Mouse (Mus musculus) adrenal gland, postnatal 10 days (tissue): ENCODE measurements around the gene Taar7d. TPM values are rescaled to one million over a fixed set of nuclear protein-coding genes. Genes with fewer than 3 reads are reported as not detected.

Source experiments
- total RNA-seq, 2 experiments: library from RNA; stranded (reverse); gene quantifications; 2 replicates each; pipeline ENCODE4 v1.2.3; 2021

The Taar7d gene
- total RNA-seq, 2 experiments from 2014 or later = not detected

Other genes with a start within 250 kb of the Taar7d start
- gene Rps12, start 239.9 kb upstream of the Taar7d start, total RNA-seq = 100 to 1,000 TPM; 477 to 532 TPM
- gene Slc18b1, start 230.2 kb upstream of the Taar7d start, total RNA-seq = 10 to 100 TPM; 24.8 to 34.7 TPM
- gene Vnn3, start 175.8 kb upstream of the Taar7d start, total RNA-seq = 10 to 100 TPM; 23.1 to 37.7 TPM
- gene Vnn1, start 132.5 kb upstream of the Taar7d start, total RNA-seq = 10 to 100 TPM; 23.2 to 27.0 TPM
- gene Taar1, start 106.9 kb upstream of the Taar7d start, total RNA-seq = not detected
- not detected for gene Taar2, start 88.7 kb upstream of the Taar7d start, total RNA-seq
- not detected for gene Taar3, start 77.7 kb upstream of the Taar7d start, total RNA-seq
- gene Taar4, start 66.7 kb upstream of the Taar7d start, total RNA-seq = not detected
- gene Taar5, start 56.5 kb upstream of the Taar7d start, total RNA-seq = not detected
- not detected for gene Taar6, start 41.6 kb upstream of the Taar7d start, total RNA-seq
- gene Taar7a, start 33.7 kb upstream of the Taar7d start, total RNA-seq = not detected
- gene Taar7b, start 27.3 kb upstream of the Taar7d start, total RNA-seq = not detected
- gene Taar7e, start 10.4 kb downstream of the Taar7d start, total RNA-seq = not detected
- gene Taar7f, start 22.3 kb downstream of the Taar7d start, total RNA-seq = not detected
- gene Taar8a, start 49.3 kb downstream of the Taar7d start, total RNA-seq = not detected
- not detected for gene Taar8b, start 65.1 kb downstream of the Taar7d start, total RNA-seq
- not detected for gene Taar8c, start 74.7 kb downstream of the Taar7d start, total RNA-seq
- not detected for gene Taar9, start 82.3 kb downstream of the Taar7d start, total RNA-seq
- 10 to 100 TPM; 92.2 to 97.9 TPM for gene Stx7, start 122.1 kb downstream of the Taar7d start, total RNA-seq
- 1 to 10 TPM; 1.0 to 1.9 TPM for gene Moxd1, start 196.3 kb downstream of the Taar7d start, total RNA-seq